In the genomic region with DNA sequence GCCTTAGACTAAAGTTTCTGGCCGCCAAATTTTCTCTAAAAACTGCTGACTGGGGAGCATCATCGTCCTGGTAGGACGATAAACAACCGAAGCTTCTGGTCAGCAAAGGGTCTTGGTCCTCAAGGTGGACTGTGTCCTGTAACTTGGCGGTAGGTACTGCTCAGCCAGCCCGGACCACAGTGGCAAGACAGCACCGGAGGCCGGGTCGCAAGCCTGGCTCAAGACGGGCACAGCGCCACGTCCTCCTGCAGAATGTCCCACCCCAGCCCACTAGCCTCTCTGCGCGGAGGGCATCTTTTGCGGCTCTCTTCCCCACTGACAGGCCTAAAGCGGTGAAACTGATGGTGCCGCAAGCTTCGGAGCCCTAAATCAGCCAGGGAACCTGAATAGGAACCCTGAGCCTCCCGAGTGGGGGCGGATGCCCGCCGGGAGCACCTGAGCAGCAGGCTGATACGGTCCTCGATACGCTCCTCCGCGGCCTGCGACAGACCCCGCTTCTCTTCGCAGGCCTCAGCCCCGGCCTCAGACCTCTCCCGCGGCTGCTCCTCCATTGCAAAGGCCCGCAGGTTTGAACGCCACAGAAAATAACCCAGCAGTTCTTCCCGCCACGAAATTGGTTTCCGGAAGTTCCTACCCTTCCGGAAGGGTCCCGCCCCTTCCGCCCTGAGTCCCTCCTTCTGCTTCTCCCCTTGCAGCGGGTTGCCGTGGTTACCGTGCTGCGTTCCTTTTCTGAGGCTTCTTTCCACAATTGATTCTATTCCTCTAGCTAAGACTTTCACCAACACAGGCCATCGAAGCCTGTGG, we compare ENCODE assay signal across 7 mouse cellular contexts. TPM values are rescaled to one million over a fixed set of nuclear protein-coding genes. Genes with fewer than 3 reads are reported as not detected.
DNase-seq lines count a peak whose midpoint lies in the region; ATAC-seq and TF ChIP-seq lines count a peak whose summit lies in the region.

Gene Cenph, minus strand, starts transcription at position 648 of the 804 bp plus-strand sequence.

- H3K4me3 ChIP-seq in embryonic facial prominence, embryonic 11.5 days (ENCODE audit: low read depth, low read length): peak within 1 kb of the TSS; percentile 89
- H3K4me3 ChIP-seq in kidney, adult 2 months (ENCODE audit: insufficient read depth, low read depth, low read length): peak within 1 kb of the TSS; percentile 60
- peak within 1 kb of the TSS; percentile 90 for H3K4me3 ChIP-seq in limb, embryonic 12.5 days (replicated peaks)
- peak within 1 kb of the TSS; percentile 78 for H3K4me3 ChIP-seq in midbrain, embryonic 15.5 days
- peak within 1 kb of the TSS; percentile 81 for H3K4me3 ChIP-seq in spleen, adult 2 months (ENCODE audit: extremely low read depth, insufficient read depth, insufficient read length)

- H3K9me3 ChIP-seq in embryonic facial prominence, embryonic 11.5 days (replicated peaks; ENCODE audit: control insufficient read depth, low read length): no peaks in the 10 kb centered on the region
- no peaks in the 10 kb centered on the region for H3K9me3 ChIP-seq in limb, embryonic 12.5 days
- no peaks in the 10 kb centered on the region for H3K9me3 ChIP-seq in midbrain, embryonic 15.5 days

- TF ChIP-seq POLR2A in kidney, adult 2 months (IDR thresholded peaks at IDR 0.05; ENCODE audit: low read depth, low read length): no peak
- TF ChIP-seq POLR2A in spleen, adult 2 months (IDR thresholded peaks at IDR 0.05; ENCODE audit: low read depth, low read length): no peak

- H3K4me2 ChIP-seq in embryonic facial prominence, embryonic 11.5 days (ENCODE audit: low read depth, low read length): peak within 1 kb of the TSS; percentile 80
- H3K4me2 ChIP-seq in limb, embryonic 12.5 days: peak within 1 kb of the TSS; percentile 71
- peak within 1 kb of the TSS; percentile 96 for H3K4me2 ChIP-seq in midbrain, embryonic 15.5 days

- H3K27ac ChIP-seq in embryonic facial prominence, embryonic 11.5 days (replicated peaks; ENCODE audit: low read depth, low read length): no peak within 1 kb of the TSS; the same call in 1 of the 2 replicates
- no peak within 1 kb of the TSS for H3K27ac ChIP-seq in kidney, adult 2 months (ENCODE audit: insufficient read depth, low read depth, low read length)
- H3K27ac ChIP-seq in limb, embryonic 12.5 days: peak within 1 kb of the TSS; percentile 56; the same call in 1 of the 2 replicates
- H3K27ac ChIP-seq in midbrain, embryonic 15.5 days: peak within 1 kb of the TSS; percentile 70
- H3K27ac ChIP-seq in spleen, adult 2 months (ENCODE audit: insufficient read depth, low read length): no peak within 1 kb of the TSS

- ATAC-seq in embryonic facial prominence, embryonic 11.5 days (replicated peaks; ENCODE audit: insufficient number of reproducible peaks, low FRiP score, low TSS enrichment, low read depth): peak; percentile 90
- ATAC-seq in limb, embryonic 12.5 days (ENCODE audit: insufficient number of reproducible peaks, insufficient read depth, low FRiP score, low TSS enrichment, low read depth): peak; percentile 91
- ATAC-seq in midbrain, embryonic 15.5 days (replicated peaks): peak; percentile 98

- DNase-seq in adrenal gland, postnatal 14 days: peak; percentile 93
- DNase-seq in embryonic facial prominence, embryonic 11.5 days (ENCODE audit: low spot score): peak; percentile 95
- peak; percentile 89 to 90 for DNase-seq in heart, adult 18-20 months
- DNase-seq in kidney, adult 2 months: peak; percentile 90
- peak; percentile 73 to 82 for DNase-seq in spleen, adult 2 months (ENCODE audit: low read depth in 1 of 2, low spot score in 2 of 2)

- peaks cover 6% of the 10 kb centered on the region; the same call in 1 of the 2 replicates for H3K36me3 ChIP-seq in embryonic facial prominence, embryonic 11.5 days (replicated peaks; ENCODE audit: control insufficient read depth, insufficient read depth, low read depth, low read length)
- H3K36me3 ChIP-seq in kidney, adult 2 months (ENCODE audit: control insufficient read depth, insufficient read depth, low read length): no peaks in the 10 kb centered on the region
- H3K36me3 ChIP-seq in limb, embryonic 12.5 days: peaks cover 36% of the 10 kb centered on the region
- no peaks in the 10 kb centered on the region for H3K36me3 ChIP-seq in midbrain, embryonic 15.5 days (replicated peaks)
- no peaks in the 10 kb centered on the region for H3K36me3 ChIP-seq in spleen, adult 2 months (ENCODE audit: control insufficient read depth, insufficient read depth, low read length)

- under 1% methylated on average over 46 of the region's 46 CpGs for WGBS in embryonic facial prominence, embryonic 11.5 days
- WGBS in kidney, adult 2 months: under 1% methylated on average over 46 of the region's 46 CpGs
- WGBS in limb, embryonic 12.5 days: 1% methylated on average over 44 of the region's 46 CpGs
- WGBS in midbrain, embryonic 15.5 days: under 1% methylated on average over 46 of the region's 46 CpGs
- WGBS in spleen, adult 2 months: under 1% methylated on average over 46 of the region's 46 CpGs

- no peaks in the 10 kb centered on the region for H3K4me1 ChIP-seq in embryonic facial prominence, embryonic 11.5 days (ENCODE audit: control insufficient read depth, insufficient read depth, low read length)
- peaks cover 3% of the 10 kb centered on the region; the same call in 1 of the 2 replicates for H3K4me1 ChIP-seq in kidney, adult 2 months (ENCODE audit: control insufficient read depth, insufficient read depth, low read length)
- peaks cover 9% of the 10 kb centered on the region for H3K4me1 ChIP-seq in limb, embryonic 12.5 days (replicated peaks)
- H3K4me1 ChIP-seq in midbrain, embryonic 15.5 days: peaks cover 15% of the 10 kb centered on the region
- peaks cover 3% of the 10 kb centered on the region; the same call in 1 of the 2 replicates for H3K4me1 ChIP-seq in spleen, adult 2 months (ENCODE audit: control insufficient read depth, insufficient read depth, insufficient read length)

- no peaks in the 10 kb centered on the region for H3K27me3 ChIP-seq in embryonic facial prominence, embryonic 11.5 days (ENCODE audit: control insufficient read depth, insufficient read depth, low read length)
- H3K27me3 ChIP-seq in kidney, adult 2 months (replicated peaks; ENCODE audit: control insufficient read depth, insufficient read depth, low read length): no peaks in the 10 kb centered on the region
- no peaks in the 10 kb centered on the region for H3K27me3 ChIP-seq in limb, embryonic 12.5 days
- H3K27me3 ChIP-seq in midbrain, embryonic 15.5 days (replicated peaks): no peaks in the 10 kb centered on the region
- H3K27me3 ChIP-seq in spleen, adult 2 months (ENCODE audit: control insufficient read depth, insufficient read depth, low read length): no peaks in the 10 kb centered on the region

- no peak for TF ChIP-seq CTCF in kidney, adult 2 months (conservative IDR thresholded peaks at IDR 0.05; ENCODE audit: insufficient read depth, insufficient read length, low read depth, low read length)
- no peak for TF ChIP-seq CTCF in spleen, adult 2 months (IDR thresholded peaks at IDR 0.05; ENCODE audit: extremely low read depth, insufficient read depth, insufficient read length, insufficient replicate concordance)

- H3K9ac ChIP-seq in embryonic facial prominence, embryonic 11.5 days (replicated peaks; ENCODE audit: low read length): peak within 1 kb of the TSS; percentile 85
- peak within 1 kb of the TSS; percentile 72 for H3K9ac ChIP-seq in limb, embryonic 12.5 days (replicated peaks)
- H3K9ac ChIP-seq in midbrain, embryonic 15.5 days: peak within 1 kb of the TSS; percentile 46

RNA-seq across cellular contexts. Expression of gene Cenph, which starts in this region (rescaled TPM):
- total RNA-seq in adrenal gland, postnatal 14 days (2021): 3.0 and 3.6 TPM in 2 replicates
- polyA plus RNA-seq in embryonic facial prominence, embryonic 11.5 days (2014; fragmentation: Nextera tagmentation; extraction: Ambion mirVana): 72.1 and 74.2 TPM in 2 replicates
- total RNA-seq in heart, adult 18-20 months (2021): not detected
- polyA plus RNA-seq in kidney, adult 2 months (2012; rRNA removed): 0.19 and 0.23 TPM in 2 replicates
- polyA plus RNA-seq in limb, embryonic 12.5 days (2016; fragmentation: Nextera tagmentation; extraction: Ambion mirVana): 55.2 and 60.7 TPM in 2 replicates
- polyA plus RNA-seq in midbrain, embryonic 15.5 days (2015; fragmentation: Nextera tagmentation; extraction: Ambion mirVana): 5.4 and 5.8 TPM in 2 replicates
- 0.90 and 1.0 TPM in 2 replicates for polyA plus RNA-seq in spleen, adult 2 months (2012; rRNA removed)

Comparison
In these comparisons a context has a peak if more than half of its experiments do, and no peak if none do; other contexts are left out.
1. Peak in DNase-seq in heart, adult 18-20 months; RNA of the gene not detected or under 1 TPM.
2. Peak in DNase-seq and H3K4me3 ChIP-seq in kidney, adult 2 months; RNA of the gene not detected or under 1 TPM.
3. H3K27ac ChIP-seq: peak in limb, embryonic 12.5 days (single experiment) and midbrain, embryonic 15.5 days (single experiment); none in embryonic facial prominence, embryonic 11.5 days (single experiment), kidney, adult 2 months (single experiment) and spleen, adult 2 months (single experiment).
4. Peak in every context shown above with its lines, with median percentiles within 50 percentile points of each other: DNase-seq, ATAC-seq, H3K4me2 ChIP-seq, H3K4me3 ChIP-seq and H3K9ac ChIP-seq.